Mouse (Mus musculus) forebrain, embryonic 11.5 days (tissue): ENCODE results near the gene Gm10840. TPM values are rescaled to one million over a fixed set of nuclear protein-coding genes. Genes with fewer than 3 reads are reported as not detected.
"Not testable (repeated sequence)": the region's sequence is repeated elsewhere in the genome, so short reads cannot be mapped to it uniquely, and the experiment has no call there.

Experiments
- ATAC-seq: fragments of 200-750 bp; cut with Nextera tagmentation; replicated peaks from 2 replicates; pipeline ENCODE4 v1.8.0; 2017; ENCODE audit warnings: moderate TSS enrichment; ENCODE audit not compliant: low FRiP score
- DNase-seq: peaks from one replicate; pipeline ENCODE4 v3.0.0-alpha.2; 2017; ENCODE audit warnings: low spot score
- H3K27ac ChIP-seq: fragments of 300-500 bp; sonication (generic); 2 replicates; pipeline ENCODE4 v1.5.1; 2014; ENCODE audit warnings: low read depth, low read length
- H3K27me3 ChIP-seq: fragments of 300-500 bp; sonication (generic); 2 replicates; pipeline ENCODE4 v1.6.1; 2014; ENCODE audit warnings: mild to moderate bottlenecking, low read length, mixed read lengths; ENCODE audit not compliant: control insufficient read depth, insufficient read depth
- H3K36me3 ChIP-seq: fragments of 300-500 bp; sonication (generic); 2 replicates; pipeline ENCODE4 v1.6.1; 2014; ENCODE audit warnings: mild to moderate bottlenecking, low read length, moderate library complexity, mixed read lengths; ENCODE audit not compliant: control insufficient read depth, insufficient read depth
- H3K4me1 ChIP-seq: fragments of 300-500 bp; sonication (generic); replicated peaks from 2 replicates; pipeline ENCODE4 v1.6.1; 2014; ENCODE audit warnings: low read length, mixed read lengths; ENCODE audit not compliant: control insufficient read depth, insufficient read depth
- H3K4me2 ChIP-seq: fragments of 300-500 bp; sonication (generic); 2 replicates; pipeline ENCODE4 v1.6.1; 2014; ENCODE audit warnings: low read depth, mild to moderate bottlenecking, low read length, moderate library complexity, mixed read lengths; ENCODE audit not compliant: severe bottlenecking
- H3K4me3 ChIP-seq: fragments of 300-500 bp; sonication (generic); 2 replicates; pipeline ENCODE4 v1.5.1; 2014; ENCODE audit warnings: low read depth, low read length
- H3K9ac ChIP-seq: fragments of 300-500 bp; sonication (generic); 2 replicates; pipeline ENCODE4 v1.6.1; 2014; ENCODE audit warnings: low read length
- H3K9me3 ChIP-seq: fragments of 300-500 bp; sonication (generic); 2 replicates; pipeline ENCODE4 v1.6.1; 2016; ENCODE audit warnings: low read length, mixed read lengths; ENCODE audit not compliant: control insufficient read depth
- WGBS: fragments of 180-500 bp; shearing (Covaris S2); extraction: QIAGEN DNeasy Blood & Tissue Kit; methylation state at CpG from one replicate; pipeline ENCODE4 v1.1.7; 2014; 5-methylcytosine and 5-hydroxymethylcytosine counted together
- polyA plus RNA-seq: library from polyadenylated mRNA; unstranded; fragments of >200 nt; fragmentation: Nextera tagmentation; extraction: Ambion mirVana; gene quantifications from 2 replicates; pipeline ENCODE4 v1.2.1, GENCODE M21; 2014

Gm10840 gene
- polyA plus RNA-seq, 1 experiment from 2014 or later = not detected

GRCm38 (mm10) chr11:106198277-106198676 lies 37.6 kb downstream of the Gm10840 start:
- H3K9ac ChIP-seq = no peak overlapping the region
- no peak for ATAC-seq
- H3K4me2 ChIP-seq = no peak overlapping the region
- 89% methylated on average over 4 of the region's 4 CpGs for WGBS
- no peaks in the 10 kb centered on the region; the same call in 1 of the 2 replicates for H3K4me1 ChIP-seq
- no peak for DNase-seq
- H3K27me3 ChIP-seq = no peaks in the 10 kb centered on the region
- H3K4me3 ChIP-seq = no peak overlapping the region
- no peaks in the 10 kb centered on the region for H3K9me3 ChIP-seq
- H3K27ac ChIP-seq = no peak overlapping the region
- H3K36me3 ChIP-seq = peaks cover 6% of the 10 kb centered on the region

- H3K4me3 ChIP-seq, H3K9me3 ChIP-seq, H3K27me3 ChIP-seq, H3K9ac ChIP-seq, H3K4me2 ChIP-seq, H3K27ac ChIP-seq, DNase-seq, ATAC-seq, H3K4me1 ChIP-seq: not testable (repeated sequence)
- 91% methylated on average over 7 of the region's 7 CpGs for whole genome bisulfite sequencing
- peaks cover 11% of the 10 kb centered on the region for H3K36me3 ChIP-seq
These were observed 39.3 kb downstream of the Gm10840 start for GRCm38 (mm10) chr11:106199997-106200396.

GRCm38 (mm10) chr11:106200756-106201155 lies 40.1 kb downstream of the Gm10840 start:
- Histone ChIP-seq H3K4me3 (no peak overlapping the region), H3K36me3 (peaks cover 11% of the 10 kb centered on the region), H3K4me1 (no peaks in the 10 kb centered on the region), H3K27me3 (no peaks in the 10 kb centered on the region), H3K9me3 (no peaks in the 10 kb centered on the region), H3K27ac (no peak overlapping the region), H3K4me2 (no peak overlapping the region), H3K9ac (no peak overlapping the region)
- ATAC-seq (no peak), DNase-seq (no peak)
- 89% methylated on average over 6 of the region's 6 CpGs for WGBS

- DNase-seq = no peak
- H3K9me3 ChIP-seq = no peaks in the 10 kb centered on the region
- H3K4me3 ChIP-seq = no peak overlapping the region
- no peak overlapping the region for H3K4me2 ChIP-seq
- ATAC-seq = no peak
- H3K36me3 ChIP-seq = peaks cover 11% of the 10 kb centered on the region
- H3K27ac ChIP-seq = no peak overlapping the region
- 94% methylated on average over 19 of the region's 19 CpGs for WGBS
- H3K9ac ChIP-seq = no peak overlapping the region
- no peaks in the 10 kb centered on the region for H3K4me1 ChIP-seq
- H3K27me3 ChIP-seq = no peaks in the 10 kb centered on the region
These were observed 40.9 kb downstream of the Gm10840 start for GRCm38 (mm10) chr11:106201337-106202122.

- Histone ChIP-seq H3K4me3 (no peak within 1 kb of the TSS), H3K4me2 (no peak within 1 kb of the TSS), H3K27me3 (no peaks in the 10 kb centered on the region), H3K4me1 (no peaks in the 10 kb centered on the region), H3K9ac (no peak within 1 kb of the TSS), H3K27ac (no peak within 1 kb of the TSS), H3K9me3 (no peaks in the 10 kb centered on the region), H3K36me3 (peaks cover 11% of the 10 kb centered on the region; the same call in 1 of the 2 replicates)
- 81% methylated on average over 5 of the region's 5 CpGs for WGBS
- DNase-seq (no peak), ATAC-seq (no peak)
These were observed 41.4 kb downstream of the Gm10840 start, which contains the start of gene Strada for GRCm38 (mm10) chr11:106202123-106202465. Gene Strada, minus strand, starts transcription at chr11:106202168.

Other genes with a start within 250 kb of the Gm10840 start
- gene Cyb561, start 207.5 kb upstream of the Gm10840 start, polyA plus RNA-seq = 11.5 and 13.7 TPM in 2 replicates
- gene Ace, start 192.9 kb upstream of the Gm10840 start, polyA plus RNA-seq = 0.67 and 0.90 TPM in 2 replicates
- not detected in 2 replicates for gene Ace3, start 166.2 kb upstream of the Gm10840 start, polyA plus RNA-seq
- gene Kcnh6, start 152.7 kb upstream of the Gm10840 start, polyA plus RNA-seq = 0.39 and 0.41 TPM in 2 replicates
- 104 TPM in 2 replicates for gene Dcaf7, start 124.0 kb upstream of the Gm10840 start, polyA plus RNA-seq
- gene Taco1, start 94.8 kb upstream of the Gm10840 start, polyA plus RNA-seq = 8.8 and 9.9 TPM in 2 replicates
- 20.6 and 23.5 TPM in 2 replicates for gene Map3k3, start 76.2 kb upstream of the Gm10840 start, polyA plus RNA-seq
- 309 and 337 TPM in 2 replicates for gene Limd2, start within 50 bp of the Gm10840 start, polyA plus RNA-seq
- 41.8 and 43.6 TPM in 2 replicates for gene Strada, start 41.3 kb downstream of the Gm10840 start, polyA plus RNA-seq
- 70.9 and 74.1 TPM in 2 replicates for gene Ccdc47, start 55.5 kb downstream of the Gm10840 start, polyA plus RNA-seq
- 109 and 111 TPM in 2 replicates for gene Ddx42, start 56.1 kb downstream of the Gm10840 start, polyA plus RNA-seq
- 70.1 and 71.1 TPM in 2 replicates for gene Ftsj3, start 95.2 kb downstream of the Gm10840 start, polyA plus RNA-seq
- 368 and 384 TPM in 2 replicates for gene Psmc5, start 95.3 kb downstream of the Gm10840 start, polyA plus RNA-seq
- gene Smarcd2, start 112.1 kb downstream of the Gm10840 start, polyA plus RNA-seq = 27.2 and 27.7 TPM in 2 replicates
- gene Tcam1, start 115.8 kb downstream of the Gm10840 start, polyA plus RNA-seq = 0.15 and 0.29 TPM in 2 replicates
- gene Gh, start 141.0 kb downstream of the Gm10840 start, polyA plus RNA-seq = not detected in 2 replicates
- 0.31 and 0.79 TPM in 2 replicates for gene Cd79b, start 153.9 kb downstream of the Gm10840 start, polyA plus RNA-seq
- 0.11 TPM in 1 of 2 replicates, not detected in the other for gene Scn4a, start 192.4 kb downstream of the Gm10840 start, polyA plus RNA-seq
- not detected in 2 replicates for gene Prr29, start 204.6 kb downstream of the Gm10840 start, polyA plus RNA-seq
- gene Icam2, start 227.2 kb downstream of the Gm10840 start, polyA plus RNA-seq = 13.3 and 14.1 TPM in 2 replicates